Mouse (Mus musculus) left cerebral cortex, postnatal 4 days (tissue): ENCODE measurements around the gene Nfu1. TPM values are rescaled to one million over a fixed set of nuclear protein-coding genes. Genes with fewer than 3 reads are reported as not detected.

Source experiments
- DNase-seq: peaks from one replicate; pipeline ENCODE4 v3.0.0-alpha.2; 2022
- intact Hi-C: fragments of 180-260 bp; cut with DNase I; formaldehyde crosslinking; loops from one replicate; pipeline ENCODE4 v1.15.1; 2025
- total RNA-seq, 2 experiments: library from RNA; stranded (reverse); gene quantifications; 2 replicates each; pipeline ENCODE4 v1.2.3; 2021

Nfu1 gene
- total RNA-seq, 2 experiments from 2014 or later = 61.7 to 61.8 TPM

DNA sequence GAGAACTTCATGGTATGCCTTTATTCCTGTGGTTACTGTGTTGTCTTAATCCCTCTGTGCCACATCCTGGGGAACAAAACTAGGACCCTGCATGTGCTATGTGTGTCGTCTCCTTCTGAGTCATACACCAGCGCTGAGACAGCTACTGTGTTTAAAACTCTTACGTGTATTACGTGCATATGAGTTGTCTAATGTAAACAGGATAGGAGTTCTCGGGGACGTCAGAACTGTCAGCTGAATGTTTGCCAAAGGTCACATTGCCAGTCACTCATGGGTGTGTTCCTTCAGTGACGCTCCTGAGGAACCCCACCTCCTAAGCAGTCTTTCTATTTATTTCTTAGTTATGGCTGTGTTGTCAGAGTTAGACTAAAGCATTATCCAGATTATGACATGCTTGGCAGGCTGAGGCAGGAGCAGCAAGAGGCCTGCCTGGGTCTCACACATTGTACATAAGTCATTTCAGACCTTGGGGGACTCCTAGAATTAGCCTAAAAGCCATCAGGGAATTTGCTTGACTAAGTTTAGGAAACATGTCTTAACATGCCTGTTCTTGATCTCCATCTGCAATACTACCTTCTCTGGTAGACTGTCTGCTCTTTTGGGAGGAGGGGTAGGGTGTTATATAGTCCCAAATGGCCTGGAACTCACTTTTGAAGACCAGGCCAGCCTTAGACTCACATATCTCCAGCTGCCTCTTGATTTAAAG, 60.3 kb downstream of the Nfu1 start:
- no peak for DNase-seq
- intact Hi-C loops = no loop called here

DNA sequence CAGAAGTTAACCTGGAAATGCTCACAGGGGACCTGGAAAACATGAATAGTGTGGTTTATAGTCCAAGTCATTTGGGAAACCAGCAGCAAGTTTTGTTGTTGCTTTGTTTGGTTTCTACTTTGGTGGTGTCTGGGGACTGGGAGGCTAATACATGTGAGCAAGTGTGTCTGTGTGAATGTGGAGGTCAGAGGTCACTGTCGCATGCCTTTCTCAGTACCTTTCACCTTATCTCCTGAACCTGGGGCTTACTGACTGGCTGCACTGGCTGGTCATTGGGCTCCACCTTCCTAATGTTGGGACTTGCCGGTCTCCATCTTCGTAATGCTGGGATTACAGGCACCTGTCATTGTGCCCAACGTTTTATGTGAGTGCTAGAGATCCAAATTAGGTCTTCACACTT, 61.6 kb downstream of the Nfu1 start:
- intact Hi-C loops = no loop called here
- no peak for DNase-seq

DNA sequence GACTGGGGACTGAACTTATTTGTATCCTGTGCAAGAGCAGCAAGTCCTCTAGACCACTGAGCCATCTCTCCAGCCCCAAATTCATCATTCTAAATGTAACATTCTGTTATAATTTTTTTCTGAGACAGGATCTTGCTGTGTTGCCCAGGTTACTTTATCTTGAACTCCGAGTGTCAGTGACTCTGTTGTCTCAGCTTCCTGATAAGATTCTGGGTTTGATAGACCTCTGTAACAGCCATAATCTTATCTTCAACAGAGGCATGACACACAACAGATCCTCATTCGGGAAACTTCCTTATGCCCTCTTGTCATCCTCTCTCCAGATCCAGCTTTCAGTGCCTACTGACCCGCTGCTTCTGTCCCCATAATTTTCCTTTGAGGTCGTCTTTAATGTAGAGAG, 63.7 kb downstream of the Nfu1 start:
- intact Hi-C loops = no loop called here
- no peak for DNase-seq

DNA sequence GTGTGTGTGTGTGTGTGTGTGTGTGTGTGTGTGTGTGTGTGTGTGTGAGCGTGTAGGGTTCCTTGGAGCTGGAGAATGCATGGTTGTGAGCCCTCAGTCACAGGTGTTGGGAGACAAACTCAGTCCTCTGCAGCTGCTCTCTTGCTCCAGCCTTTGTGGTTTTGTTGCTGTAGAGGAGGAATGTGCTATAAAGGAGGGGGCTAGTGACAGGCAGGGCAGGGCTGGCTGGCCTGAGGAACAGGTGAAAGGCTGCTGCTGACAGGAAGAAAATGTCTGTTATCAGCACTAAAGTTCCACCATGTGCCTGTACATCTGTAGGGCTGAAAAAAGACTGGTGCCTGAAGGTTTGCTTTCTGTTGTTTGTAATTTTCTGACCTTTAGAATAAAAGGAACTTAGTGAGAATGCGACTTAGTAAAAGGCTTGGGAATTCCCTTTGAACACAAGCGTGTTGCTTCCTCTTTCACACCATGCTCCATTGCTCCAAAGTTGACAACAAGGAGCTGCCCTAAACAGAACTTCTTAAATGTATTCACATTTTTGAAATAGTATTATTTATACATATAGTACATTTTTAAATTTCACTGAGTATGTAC, 66.2 kb downstream of the Nfu1 start:
- no peak for DNase-seq
- intact Hi-C loops = no loop called here

Other genes starting within 250 kb of the Nfu1 start
- 1 to 10 TPM; 3.1 to 4.5 TPM for gene Anxa4, start 215.7 kb upstream of the Nfu1 start, total RNA-seq
- gene Aak1, start 159.7 kb upstream of the Nfu1 start, total RNA-seq = 100 to 1,000 TPM; 165 to 166 TPM
- gene Gfpt1, start 33.6 kb downstream of the Nfu1 start, total RNA-seq = 10 to 100 TPM; 89.1 to 91.0 TPM
- under 1 TPM in 1 of 2 experiments, not detected in 1; 0.26 TPM for gene D6Ertd527e, start 95.5 kb downstream of the Nfu1 start, total RNA-seq